Mouse (Mus musculus): ENCODE measurements around the gene Otud6a. TPM values are rescaled to one million over a fixed set of nuclear protein-coding genes. Genes with fewer than 3 reads are reported as not detected.

Gene Otud6a
- polyA plus RNA-seq (2017; shearing (Covaris generic)): not detected

GRCm38 (mm10) chrX:100428693-100429092 lies at the start of gene Otud6a:
Gene Otud6a (plus strand): TSS chrX:100429013.

GRCm38 (mm10) chrX:100442617-100443016 lies 13.8 kb downstream of the Otud6a start, which contains the start of gene Awat2:
Gene Awat2 (minus strand): TSS chrX:100442717.

Other genes with a start within 250 kb of the Otud6a start
- not detected for gene Awat2, start 13.7 kb downstream of the Otud6a start, polyA plus RNA-seq (2017; shearing (Covaris generic))
- gene Igbp1, start 65.3 kb downstream of the Otud6a start, polyA plus RNA-seq (2017; shearing (Covaris generic)): 27.4 TPM
- not detected for gene Dgat2l6, start 95.8 kb downstream of the Otud6a start, polyA plus RNA-seq (2017; shearing (Covaris generic))
- not detected for gene Awat1, start 143.2 kb downstream of the Otud6a start, polyA plus RNA-seq (2017; shearing (Covaris generic))
- not detected for gene P2ry4, start 165.9 kb downstream of the Otud6a start, polyA plus RNA-seq (2017; shearing (Covaris generic))
- not detected for gene Arr3, start 176.5 kb downstream of the Otud6a start, polyA plus RNA-seq (2017; shearing (Covaris generic))
- gene Kif4, start 196.7 kb downstream of the Otud6a start, polyA plus RNA-seq (2017; shearing (Covaris generic)): 0.32 TPM
- gene Pdzd11, start 197.6 kb downstream of the Otud6a start, polyA plus RNA-seq (2017; shearing (Covaris generic)): 18.5 TPM